21 mouse cellular contexts compared by ENCODE assay signal in genomic region chr1:191466261-191466660, GRCm38 (mm10).
DNase-seq lines count a peak whose midpoint lies in the region; TF ChIP-seq lines count a peak whose summit lies in the region.
"Had no signal": no experiment of that assay in that cellular context is flagged by ENCODE, and none has a peak within 500 bp of the region (broad histone marks: within the 10 kb centered on the region; RNA-seq: fewer than 3 reads in every experiment).

No protein-coding gene starts in this region.

- peaks cover 7% of the 10 kb centered on the region for H3K9me3 ChIP-seq in CH12.LX (replicated peaks; ENCODE audit: low read length)
- H3K9me3 ChIP-seq: forebrain, embryonic 10.5 days; forebrain, embryonic 13.5 days; G1E; heart, embryonic 10.5 days; heart, embryonic 13.5 days; hindbrain, embryonic 10.5 days; hindbrain, embryonic 13.5 days had no signal

- H3K27me3 ChIP-seq in thymus, adult 2 months (ENCODE audit: control insufficient read depth, insufficient read depth, low read length): no peaks in the 10 kb centered on the region
- H3K27me3 ChIP-seq in CH12.LX (replicated peaks): no peaks in the 10 kb centered on the region
- H3K27me3 ChIP-seq: forebrain, embryonic 13.5 days; heart, embryonic 13.5 days; hindbrain, embryonic 13.5 days; Patski had no signal

- H3K4me1 ChIP-seq in thymus, adult 2 months (replicated peaks; ENCODE audit: control insufficient read depth, insufficient read depth, low read length): peaks cover 18% of the 10 kb centered on the region
- H3K4me1 ChIP-seq in CH12.LX (ENCODE audit: control insufficient read depth in 1 of 2, insufficient read depth in 2 of 2): peaks cover 3 to 15% of the 10 kb centered on the region in 2 experiments; a peak in 3 of 4 replicates

- intact Hi-C loops in heart, postnatal 36 days (cut with DNase I): no loop called here

- H3K4me2 ChIP-seq in CH12.LX (ENCODE audit: insufficient read depth, low read depth, poor library complexity, severe bottlenecking): no peak overlapping the region
- H3K4me2 ChIP-seq: forebrain, embryonic 13.5 days; heart, embryonic 13.5 days; hindbrain, embryonic 13.5 days had no signal

- TF ChIP-seq CTCF in thymus, adult 2 months (IDR thresholded peaks at IDR 0.05; ENCODE audit: borderline replicate concordance, control insufficient read depth, extremely low read depth, insufficient read depth, low read length, poor library complexity): no peak
- TF ChIP-seq CTCF in CH12.LX (conservative IDR thresholded peaks at IDR 0.05 in 1 of 2, IDR thresholded peaks at IDR 0.05 in 1 of 2; ENCODE audit: low read depth in 2 of 2, low read length in 2 of 2): no peak

- in situ Hi-C loops in CH12.LX (cut with MboI; ENCODE audit: low pct_ligation_motif_present, low pct_unique_long_range_greater_than_20kb, low sequenced_read_pairs): loop anchor here (5.0 kb wide), 1 partner anchor 61 kb away; no protein-coding TSS in a partner anchor

- H3K79me2 ChIP-seq in CH12.LX (replicated peaks; ENCODE audit: control insufficient read depth, extremely low read depth, insufficient read depth, poor library complexity, severe bottlenecking): no peaks in the 10 kb centered on the region

- 52% methylated on average over 3 of the region's 3 CpGs for WGBS in thymus, adult 2 months

- no peak overlapping the region for H3K27ac ChIP-seq in thymus, adult 2 months (ENCODE audit: control insufficient read depth, insufficient read depth, low read length)
- H3K27ac ChIP-seq in CH12.LX (ENCODE audit: insufficient read depth, low read depth): no peak overlapping the region
- H3K27ac ChIP-seq: forebrain, embryonic 10.5 days; forebrain, embryonic 13.5 days; heart, adult 2 months; hindbrain, embryonic 10.5 days; hindbrain, embryonic 13.5 days had no signal

- TF ChIP-seq RAD21 in CH12.LX (IDR thresholded peaks at IDR 0.05; ENCODE audit: low read depth, low read length): no peak

- dilution Hi-C loops in CH12.LX (cut with MboI; ENCODE audit: extremely low pct_ligation_motif_present, extremely low pct_unique_long_range_greater_than_20kb, low sequenced_read_pairs): no loop called here

- no peak overlapping the region for H3K9ac ChIP-seq in CH12.LX (ENCODE audit: insufficient read depth, low read depth)
- H3K9ac ChIP-seq: forebrain, embryonic 13.5 days; heart, embryonic 13.5 days; hindbrain, embryonic 13.5 days had no signal

- H3K4me3 ChIP-seq in thymus, adult 2 months (ENCODE audit: control insufficient read depth, insufficient read depth, low read length): no peak overlapping the region
- no peak overlapping the region for H3K4me3 ChIP-seq in CH12.LX (replicated peaks in 1 of 3; ENCODE audit: low read depth in 2 of 3, low read length in 2 of 3, poor library complexity in 1 of 3)
- H3K4me3 ChIP-seq: forebrain, embryonic 10.5 days; forebrain, embryonic 13.5 days; heart, adult 2 months; heart, embryonic 10.5 days; heart, embryonic 13.5 days; hindbrain, embryonic 10.5 days; hindbrain, embryonic 13.5 days had no signal

- no peak for TF ChIP-seq POLR2A in thymus, adult 2 months (IDR thresholded peaks at IDR 0.05; ENCODE audit: control insufficient read depth, extremely low read depth, insufficient read depth, low read length, poor library complexity)
- no peak for TF ChIP-seq POLR2A in CH12.LX (IDR thresholded peaks at IDR 0.05; ENCODE audit: low read depth, low read length)

- peak; percentile 78 for DNase-seq in thymus, postnatal 0 days (ENCODE audit: low spot score)
- no peak for DNase-seq in thymus, adult 2 months
- peak; percentile 19 for DNase-seq in CH12.LX (ENCODE audit: extremely low read depth)
- DNase-seq in thymus, postnatal 14 days: peak; percentile 52
- no peak for DNase-seq in heart, postnatal 36 days
- no peak for DNase-seq in kidney, postnatal 25 days
- DNase-seq: adrenal gland, postnatal 10 days; cerebellum, adult 18-20 months; cerebellum, adult 9-10 months; cerebellum, postnatal 14 days; gastrocnemius, postnatal 10 days; gastrocnemius, postnatal 36 days; heart, adult 2 months had no signal

- TF ChIP-seq EP300 in CH12.LX (IDR thresholded peaks at IDR 0.05; ENCODE audit: low read length): no peak

- no peaks in the 10 kb centered on the region for H3K36me3 ChIP-seq in thymus, adult 2 months (ENCODE audit: control insufficient read depth, insufficient read depth, low read length)
- H3K36me3 ChIP-seq in CH12.LX (replicated peaks in 1 of 2; ENCODE audit: control insufficient read depth in 1 of 2, insufficient read depth in 1 of 2, low read length in 1 of 2): no peaks in the 10 kb centered on the region
- H3K36me3 ChIP-seq: forebrain, embryonic 10.5 days; G1E; heart, embryonic 10.5 days; heart, embryonic 13.5 days; hindbrain, embryonic 10.5 days; hindbrain, embryonic 13.5 days had no signal

TF ChIP-seq in CH12.LX, 34 proteins besides CTCF, POLR2A, EP300 and RAD21:
- TF ChIP-seq BHLHE40 (IDR thresholded peaks at IDR 0.05; ENCODE audit: low read depth, low read length) (0 out of 2 replicates have a peak, but pooled peaks have one; percentile 7), MEF2A (IDR thresholded peaks at IDR 0.05; ENCODE audit: borderline replicate concordance, low read depth, low read length) (peak; percentile 15; the same call in 1 of the 2 replicates), MAFK (IDR thresholded peaks at IDR 0.05; ENCODE audit: insufficient replicate concordance, low read length) (no peak), GABPA (IDR thresholded peaks at IDR 0.05; ENCODE audit: insufficient replicate concordance, low read depth, low read length) (no peak)

Comparison
In these comparisons a context has a peak if more than half of its experiments do, and no peak if none do; other contexts are left out.
1. DNase-seq: peak in thymus, postnatal 0 days (single experiment), CH12.LX (single experiment) and thymus, postnatal 14 days (single experiment); none in thymus, adult 2 months (single experiment), heart, postnatal 36 days (0 of 2) and kidney, postnatal 25 days (0 of 2).